Mouse (Mus musculus) heart, adult 2 months (tissue): ENCODE measurements around the gene Ncor2. TPM values are rescaled to one million over a fixed set of nuclear protein-coding genes. Genes with fewer than 3 reads are reported as not detected.

Experiments
- DNase-seq, 2 experiments: peaks; one replicate each; pipeline ENCODE4 v3.0.0; 2021
- H3K27ac ChIP-seq: fragments of 200-600 bp; 2 replicates; pipeline ENCODE4 v1.8.1; 2022
- H3K27me3 ChIP-seq: fragments of 200-500 bp; 2 replicates; pipeline ENCODE4 v1.6.1; 2012; ENCODE audit warnings: mild to moderate bottlenecking, low read length, inconsistent platforms, mixed read lengths; ENCODE audit not compliant: control insufficient read depth, insufficient read depth
- H3K36me3 ChIP-seq: fragments of 200-500 bp; 2 replicates; pipeline ENCODE4 v1.6.1; 2012; ENCODE audit warnings: low read length, inconsistent platforms; ENCODE audit not compliant: control insufficient read depth, insufficient read depth
- H3K4me1 ChIP-seq: fragments of 200-500 bp; 2 replicates; pipeline ENCODE4 v1.6.1; 2011; ENCODE audit warnings: low read length; ENCODE audit not compliant: control insufficient read depth, insufficient read depth
- H3K4me3 ChIP-seq: fragments of 200-600 bp; 2 replicates; pipeline ENCODE4 v1.8.1; 2022
- H3K79me2 ChIP-seq: fragments of 200-500 bp; replicated peaks from 2 replicates; pipeline ENCODE4 v1.6.1; 2012; ENCODE audit warnings: mild to moderate bottlenecking, inconsistent platforms, low read length, moderate library complexity, mixed read lengths; ENCODE audit not compliant: control insufficient read depth, insufficient read depth
- H3K9ac ChIP-seq: fragments of 200-500 bp; 2 replicates; pipeline ENCODE4 v1.6.1; 2012; ENCODE audit warnings: low read depth, mild to moderate bottlenecking, control low read depth, inconsistent platforms, low read length, mixed read lengths
- CTCF ChIP-seq: fragments of 200-600 bp; IDR thresholded peaks from 2 replicates; pipeline ENCODE4 v1.8.1; 2022; ENCODE audit warnings: antibody characterized with exemption, mild to moderate bottlenecking, moderate library complexity
- EP300 ChIP-seq: fragments of 200-500 bp; IDR thresholded peaks from 2 replicates; pipeline ENCODE4 v1.6.1; 2011; ENCODE audit warnings: low read depth, low read length, control low read depth; ENCODE audit not compliant: insufficient read depth
- POLR2A ChIP-seq: fragments of 200-500 bp; IDR thresholded peaks from 2 replicates; pipeline ENCODE4 v1.6.1; 2011; ENCODE audit warnings: mild to moderate bottlenecking, low read depth, low read length, control low read depth; ENCODE audit not compliant: insufficient read depth
- WGBS: fragments of 180-500 bp; shearing (Covaris S2); methylation state at CpG from one replicate; pipeline ENCODE4 v1.1.7; 2018; 5-methylcytosine and 5-hydroxymethylcytosine counted together
- intact Hi-C: fragments of 180-260 bp; cut with DNase I; formaldehyde crosslinking; loops from one replicate; pipeline ENCODE4 v1.15.1; 2025
- polyA plus RNA-seq: library from polyadenylated mRNA; depleted of rRNA; stranded (reverse); fragments of >200 nt; gene quantifications from 2 replicates; pipeline ENCODE4 v1.2.3, GENCODE M21; 2012
- total RNA-seq, 2 experiments: library from RNA; stranded (reverse); gene quantifications; 2 replicates each; pipeline ENCODE4 v1.2.3; 2021

Ncor2 gene
- total and polyA plus RNA-seq, 3 experiments = 39.1 to 77.5 (median 73.5) TPM

DNA sequence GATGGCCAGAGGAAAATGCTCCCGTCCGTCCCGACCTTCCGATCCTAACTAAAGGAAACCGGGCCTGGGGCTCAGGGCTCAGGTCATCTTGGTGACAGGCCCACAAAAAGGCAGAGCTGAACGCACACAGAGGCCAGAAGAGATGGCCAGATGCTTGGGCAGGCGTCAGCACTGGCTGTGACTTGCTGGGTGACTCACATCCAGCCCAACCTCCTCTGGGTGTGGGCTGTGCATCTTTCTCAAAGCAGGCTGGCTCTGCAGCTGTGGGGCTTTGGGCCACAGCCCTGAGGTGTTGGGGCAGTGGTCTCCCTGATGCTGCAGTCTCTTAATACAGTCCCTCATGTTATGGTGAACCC is 37.5 kb downstream of the Ncor2 start:
- Histone ChIP-seq H3K27ac (peak overlapping the region; percentile 98), H3K79me2 (peaks cover 11% of the 10 kb centered on the region), H3K27me3 (no peaks in the 10 kb centered on the region), H3K9ac (peak overlapping the region; percentile 27), H3K4me3 (peak overlapping the region; percentile 60), H3K36me3 (no peaks in the 10 kb centered on the region), H3K4me1 (peaks cover 44% of the 10 kb centered on the region)
- no peak for DNase-seq
- TF ChIP-seq POLR2A (peak; percentile 34; the same call in 1 of the 2 replicates), EP300 (peak; percentile 31), CTCF (no peak)
- intact Hi-C loops = loop anchor here (1.0 to 2.0 kb wide), 2 partner anchors 17 to 37 kb away; no protein-coding TSS in a partner anchor
- under 1% methylated on average over 7 of the region's 7 CpGs for WGBS

DNA sequence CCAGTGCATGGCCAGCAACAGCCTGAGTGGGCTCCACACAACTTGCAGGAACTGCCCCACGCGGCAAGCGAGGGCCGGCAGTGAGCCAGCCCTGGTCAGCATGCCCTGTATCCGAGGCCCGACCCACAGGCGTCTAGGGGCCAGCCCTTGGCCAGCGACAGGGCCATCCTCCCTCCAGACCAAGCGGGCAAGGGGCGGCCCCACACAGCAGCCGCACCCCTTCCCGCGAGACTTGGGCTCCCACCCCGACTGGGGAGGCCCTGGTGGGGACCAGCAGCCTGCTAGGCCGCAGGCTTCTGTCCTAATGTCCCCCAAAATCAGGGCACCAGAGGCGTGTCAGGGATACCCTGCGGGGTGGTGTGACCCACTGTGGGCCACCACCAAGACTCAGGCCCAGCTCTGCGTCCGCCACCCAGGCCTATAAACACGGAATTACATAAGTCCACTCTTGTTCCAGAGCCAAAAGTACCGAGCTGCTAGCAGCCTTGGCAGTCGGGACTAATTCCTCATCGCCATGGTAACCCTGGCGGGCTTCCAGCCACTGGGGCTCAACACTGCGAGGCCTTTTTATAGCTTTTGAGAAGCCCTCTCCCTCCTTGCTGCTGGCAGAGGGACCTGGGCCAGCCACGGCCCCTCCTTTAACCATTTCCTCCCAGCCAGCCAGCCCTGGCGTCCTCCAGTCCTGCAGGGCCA is 38.0 kb downstream of the Ncor2 start:
- peaks cover 8% of the 10 kb centered on the region for H3K79me2 ChIP-seq

GRCm38 (mm10) chr5:125140151-125140699 is 38.8 kb downstream of the Ncor2 start:
- Histone ChIP-seq H3K27ac (peak overlapping the region; percentile 98), H3K9ac (peak overlapping the region; percentile 65), H3K79me2 (peaks cover 7% of the 10 kb centered on the region), H3K27me3 (no peaks in the 10 kb centered on the region), H3K4me3 (peak overlapping the region; percentile 60), H3K36me3 (no peaks in the 10 kb centered on the region), H3K4me1 (peaks cover 45% of the 10 kb centered on the region)
- 7% methylated on average over 19 of the region's 19 CpGs for WGBS
- DNase-seq = peak; percentile 85 to 88
- intact Hi-C loops = loop anchor here (2.0 kb wide), 1 partner anchor 19 kb away; no protein-coding TSS in a partner anchor
- no peak for TF ChIP-seq POLR2A
- TF ChIP-seq CTCF = no peak
- 0 out of 2 replicates have a peak, but pooled peaks have one; percentile 5 for TF ChIP-seq EP300

More for the DNA sequence above, 38.0 kb downstream of the Ncor2 start:
- WGBS = 2% methylated on average over 27 of the region's 27 CpGs
- H3K36me3 ChIP-seq = no peaks in the 10 kb centered on the region
- peak overlapping the region; percentile 98 for H3K27ac ChIP-seq
- intact Hi-C loops = loop anchor here (1.0 to 2.0 kb wide), 2 partner anchors 18 to 37 kb away; no protein-coding TSS in a partner anchor
- H3K4me3 ChIP-seq = peak overlapping the region; percentile 60
- H3K9ac ChIP-seq = peak overlapping the region; percentile 65
- H3K27me3 ChIP-seq = no peaks in the 10 kb centered on the region
- TF ChIP-seq POLR2A (peak; percentile 62; the same call in 1 of the 2 replicates), CTCF (no peak), EP300 (peak; percentile 84)
- peaks cover 45% of the 10 kb centered on the region for H3K4me1 ChIP-seq
- peak; percentile 99 for DNase-seq

DNA sequence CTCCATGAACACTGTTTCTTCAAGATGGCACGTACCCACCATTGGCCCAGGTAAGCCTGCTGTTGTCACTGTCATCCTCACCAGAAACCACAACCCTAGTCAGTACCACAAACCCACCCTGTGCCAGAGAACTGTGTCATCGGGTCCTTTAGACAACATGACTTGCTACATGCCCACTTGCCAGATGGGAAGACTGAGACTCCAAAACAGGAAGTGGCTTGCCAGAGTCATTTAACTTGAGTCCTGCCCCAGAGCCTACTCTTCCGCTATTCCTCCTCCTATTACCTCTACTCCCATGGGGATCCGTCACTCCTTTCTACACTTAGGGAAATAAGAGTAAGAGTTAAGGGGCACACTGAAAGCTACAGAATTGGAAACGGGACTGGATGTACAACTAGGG is 39.4 kb downstream of the Ncor2 start:
- Histone ChIP-seq H3K4me3 (peak overlapping the region; percentile 60; the same call in 1 of the 2 replicates), H3K4me1 (peaks cover 47% of the 10 kb centered on the region), H3K36me3 (no peaks in the 10 kb centered on the region), H3K27ac (peak overlapping the region; percentile 98), H3K79me2 (peaks cover 7% of the 10 kb centered on the region), H3K9ac (peak overlapping the region; percentile 65), H3K27me3 (no peaks in the 10 kb centered on the region)
- TF ChIP-seq CTCF (no peak), EP300 (0 out of 2 replicates have a peak, but pooled peaks have one; percentile 2), POLR2A (no peak)
- intact Hi-C loops = loop anchor here (2.0 kb wide), 1 partner anchor 19 kb away; no protein-coding TSS in a partner anchor
- no peak for DNase-seq
- whole genome bisulfite sequencing = 55% methylated on average over 5 of the region's 5 CpGs

DNA sequence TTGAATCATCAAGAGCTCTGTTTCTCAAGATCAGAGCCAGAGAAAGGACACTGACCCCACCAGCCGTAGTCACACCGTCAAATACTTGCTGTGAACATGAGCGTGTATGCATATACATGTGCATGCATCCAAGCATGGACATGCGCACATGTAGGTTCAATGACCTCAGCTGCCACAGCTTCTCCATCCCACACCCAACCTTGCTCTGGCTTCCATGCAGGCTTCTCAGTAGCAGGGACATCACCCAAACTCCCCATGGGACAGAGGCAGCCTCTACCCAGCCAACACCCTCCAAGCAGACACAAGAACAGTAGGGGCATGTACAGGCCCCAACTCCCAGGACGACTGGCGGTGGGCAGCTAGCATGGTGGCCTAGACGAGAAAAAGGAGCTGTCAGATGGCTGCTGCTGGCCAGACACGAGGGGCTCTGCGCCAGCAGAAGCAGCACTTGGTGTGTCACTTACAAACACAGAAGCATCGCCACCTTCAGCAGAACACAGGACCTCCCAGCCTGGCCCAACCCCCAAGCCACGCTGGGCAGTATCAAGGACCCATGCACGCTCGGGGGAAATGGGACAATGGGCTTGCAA is 40.1 kb downstream of the Ncor2 start:
- H3K36me3 ChIP-seq = no peaks in the 10 kb centered on the region
- H3K9ac ChIP-seq = no peak overlapping the region
- no peaks in the 10 kb centered on the region for H3K27me3 ChIP-seq
- intact Hi-C loops = no loop called here
- H3K27ac ChIP-seq = peak overlapping the region; percentile 13; the same call in 1 of the 2 replicates
- no peak for TF ChIP-seq POLR2A
- no peak for TF ChIP-seq EP300
- no peak for TF ChIP-seq CTCF
- peaks cover 7% of the 10 kb centered on the region for H3K79me2 ChIP-seq
- H3K4me3 ChIP-seq = no peak overlapping the region
- DNase-seq = no peak
- H3K4me1 ChIP-seq = peaks cover 54% of the 10 kb centered on the region
- WGBS = 77% methylated on average over 13 of the region's 13 CpGs
